Mouse (Mus musculus) limb, embryonic 13.5 days (tissue): ENCODE measurements around the gene Col12a1. TPM values are rescaled to one million over a fixed set of nuclear protein-coding genes. Genes with fewer than 3 reads are reported as not detected.

Experiments used
- ATAC-seq: fragments of 200-750 bp; cut with Nextera tagmentation; 2 replicates; pipeline ENCODE4 v1.8.0; 2017; ENCODE audit warnings: low read depth, moderate number of reproducible peaks, moderate TSS enrichment; ENCODE audit not compliant: low FRiP score
- H3K27ac ChIP-seq: fragments of 300-500 bp; sonication (generic); 2 replicates; pipeline ENCODE4 v1.5.1; 2015; ENCODE audit warnings: inconsistent platforms, mild to moderate bottlenecking, moderate library complexity
- H3K27me3 ChIP-seq: fragments of 300-500 bp; sonication (generic); 2 replicates; pipeline ENCODE4 v1.6.1; 2015; ENCODE audit warnings: mild to moderate bottlenecking, inconsistent platforms
- H3K36me3 ChIP-seq: fragments of 300-500 bp; sonication (generic); 2 replicates; pipeline ENCODE4 v1.6.1; 2015; ENCODE audit warnings: inconsistent platforms, mild to moderate bottlenecking, moderate library complexity
- H3K4me1 ChIP-seq: fragments of 300-500 bp; sonication (generic); 2 replicates; pipeline ENCODE4 v1.6.1; 2015; ENCODE audit warnings: inconsistent platforms
- H3K4me2 ChIP-seq: fragments of 300-500 bp; sonication (generic); replicated peaks from 2 replicates; pipeline ENCODE4 v1.6.1; 2015; ENCODE audit warnings: inconsistent platforms, mild to moderate bottlenecking, moderate library complexity
- H3K4me3 ChIP-seq: fragments of 300-500 bp; sonication (generic); 2 replicates; pipeline ENCODE4 v1.5.1; 2015; ENCODE audit warnings: moderate library complexity, mild to moderate bottlenecking, inconsistent platforms
- H3K9ac ChIP-seq: fragments of 300-500 bp; sonication (generic); 2 replicates; pipeline ENCODE4 v1.6.1; 2015; ENCODE audit warnings: mild to moderate bottlenecking, inconsistent platforms
- H3K9me3 ChIP-seq: fragments of 300-500 bp; sonication (generic); 2 replicates; pipeline ENCODE4 v1.6.1; 2016; ENCODE audit warnings: inconsistent platforms
- WGBS: fragments of 180-500 bp; shearing (Covaris S2); methylation state at CpG from one replicate; pipeline ENCODE4 v1.1.7; 2015; 5-methylcytosine and 5-hydroxymethylcytosine counted together
- polyA plus RNA-seq: library from polyadenylated mRNA; unstranded; fragments of >200 nt; fragmentation: Nextera tagmentation; extraction: Ambion mirVana; gene quantifications from 2 replicates; pipeline ENCODE4 v1.2.1, GENCODE M21; 2015

The Col12a1 gene
- polyA plus RNA-seq, 1 experiment from 2014 or later = 99.8 TPM

- Histone ChIP-seq H3K9ac (no peak overlapping the region), H3K27ac (no peak overlapping the region), H3K4me3 (no peak overlapping the region), H3K36me3 (peaks cover 46% of the 10 kb centered on the region), H3K9me3 (no peaks in the 10 kb centered on the region), H3K4me2 (no peak overlapping the region), H3K27me3 (no peaks in the 10 kb centered on the region), H3K4me1 (peaks cover 13% of the 10 kb centered on the region)
- WGBS = 52% methylated on average over 1 of the region's 1 CpGs
- ATAC-seq = no peak
Measured at GRCm38 (mm10) chr9:79598578-79598977, 120.1 kb downstream of the Col12a1 start.

DNA sequence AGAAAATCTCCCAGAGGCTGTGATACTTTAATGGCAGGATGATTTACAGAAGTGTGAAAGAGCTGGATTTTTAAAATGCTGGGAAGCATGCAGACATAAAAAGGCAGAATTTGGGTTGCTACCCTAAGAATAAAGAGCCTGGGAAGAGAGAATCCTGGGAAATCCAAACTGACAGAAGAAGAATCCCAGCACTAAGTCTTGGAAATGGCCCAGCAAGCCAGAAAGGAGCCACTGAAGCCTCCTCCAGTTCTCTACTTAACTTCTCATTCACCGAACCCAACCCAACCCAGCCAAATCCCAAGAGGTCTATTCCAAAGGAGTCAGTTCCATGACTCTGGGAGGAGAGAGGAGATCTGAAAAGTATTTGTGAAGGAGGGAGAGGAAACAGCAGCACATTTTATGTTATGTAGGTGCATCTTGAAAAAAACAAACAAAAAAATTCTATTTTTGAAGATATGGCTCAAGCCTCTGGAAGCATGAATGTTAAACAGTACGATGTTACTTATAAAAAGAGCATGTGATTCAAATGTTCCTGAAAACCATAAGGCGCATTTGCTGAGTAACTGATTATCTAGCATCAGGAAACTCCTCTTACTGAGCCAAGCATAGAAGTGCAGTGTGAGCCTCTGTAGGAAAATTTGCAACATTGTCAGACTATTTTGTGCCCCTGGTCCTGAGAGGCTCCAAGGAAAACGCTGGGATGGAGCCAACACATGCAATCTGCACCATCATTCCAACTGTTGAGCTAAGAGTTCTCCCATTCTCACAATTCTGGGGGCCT is 132.0 kb downstream of the Col12a1 start:
- Histone ChIP-seq H3K4me1 (0 out of 2 replicates have a peak, but pooled peaks cover 3% of the 10 kb centered on the region), H3K27ac (no peak overlapping the region)
- WGBS = 81% methylated on average over 4 of the region's 4 CpGs

GRCm38 (mm10) chr9:79566838-79567237 is 151.8 kb downstream of the Col12a1 start:
- Histone ChIP-seq H3K4me1 (peaks cover 4% of the 10 kb centered on the region; the same call in 1 of the 2 replicates), H3K4me2 (no peak overlapping the region), H3K36me3 (no peaks in the 10 kb centered on the region), H3K4me3 (no peak overlapping the region), H3K9me3 (no peaks in the 10 kb centered on the region), H3K27ac (no peak overlapping the region), H3K27me3 (no peaks in the 10 kb centered on the region), H3K9ac (no peak overlapping the region)
- 89% methylated on average over 5 of the region's 5 CpGs for WGBS
- no peak for ATAC-seq

More for the DNA sequence above, 132.0 kb downstream of the Col12a1 start:
- ATAC-seq = no peak
- Histone ChIP-seq H3K9ac (no peak overlapping the region), H3K36me3 (no peaks in the 10 kb centered on the region), H3K9me3 (no peaks in the 10 kb centered on the region), H3K4me3 (no peak overlapping the region), H3K4me2 (no peak overlapping the region), H3K27me3 (no peaks in the 10 kb centered on the region)

DNA sequence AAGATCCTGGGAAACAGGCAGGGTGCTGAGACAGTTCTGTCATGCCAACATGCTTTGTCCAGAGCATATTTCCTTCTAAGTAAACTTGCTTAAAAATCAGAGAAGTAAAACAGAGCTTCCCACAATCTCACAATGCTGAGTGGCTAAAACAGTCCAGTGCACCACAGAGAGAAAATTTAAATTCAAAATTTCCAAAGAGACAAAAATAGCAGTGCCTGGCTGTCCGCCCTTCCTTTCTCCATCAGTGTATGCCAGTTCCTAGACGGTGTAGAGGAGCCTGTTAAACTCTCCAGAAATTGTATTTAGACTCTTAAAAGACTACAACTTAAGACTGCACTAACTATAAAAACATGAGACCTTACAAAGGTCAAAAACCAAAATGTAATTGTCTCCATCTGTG is 165.3 kb downstream of the Col12a1 start:
- Histone ChIP-seq H3K36me3 (no peaks in the 10 kb centered on the region), H3K9me3 (no peaks in the 10 kb centered on the region), H3K27ac (no peak overlapping the region), H3K27me3 (no peaks in the 10 kb centered on the region), H3K9ac (no peak overlapping the region), H3K4me1 (no peaks in the 10 kb centered on the region), H3K4me2 (no peak overlapping the region), H3K4me3 (no peak overlapping the region)
- WGBS = 61% methylated on average over 2 of the region's 2 CpGs
- no peak for ATAC-seq

Other genes starting within 250 kb of the Col12a1 start
- 622 and 629 TPM in 2 replicates for gene Cox7a2, start 41.0 kb upstream of the Col12a1 start, polyA plus RNA-seq
- 51.4 and 54.5 TPM in 2 replicates for gene Tmem30a, start 74.7 kb upstream of the Col12a1 start, polyA plus RNA-seq